Mouse (Mus musculus) myocyte (in vitro differentiated cells): Measurements from ENCODE around the gene Dram2. TPM values are rescaled to one million over a fixed set of nuclear protein-coding genes. Genes with fewer than 3 reads are reported as not detected.
A peak's percentile ranks its signal among the peaks of the same experiment; 100 is the strongest.

Experiments used
- H3K27me3 ChIP-seq: one replicate; pipeline ENCODE4 v1.6.1; 2011; ENCODE audit not compliant: control insufficient read depth, insufficient read depth, insufficient read length
- H3K36me3 ChIP-seq: one replicate; pipeline ENCODE4 v1.6.1; 2011; ENCODE audit not compliant: control insufficient read depth, insufficient read depth
- H3K4me2 ChIP-seq: one replicate; pipeline ENCODE4 v1.6.1; 2011; ENCODE audit warnings: low read depth, control low read depth
- H3K4me3 ChIP-seq: one replicate; pipeline ENCODE4 v1.5.1; 2011; ENCODE audit warnings: mild to moderate bottlenecking, control low read depth, moderate library complexity
- H3K79me2 ChIP-seq: one replicate; pipeline ENCODE4 v1.6.1; 2011; ENCODE audit not compliant: control insufficient read depth, insufficient read depth
- H3ac ChIP-seq: one replicate; pipeline ENCODE4 v1.6.1; 2011; ENCODE audit not compliant: control insufficient read depth, insufficient read length
- CEBPB ChIP-seq: IDR thresholded peaks from 2 replicates; pipeline ENCODE4 v1.6.1; 2011; ENCODE audit warnings: mild to moderate bottlenecking, moderate library complexity; ENCODE audit not compliant: poor library complexity, insufficient read depth, severe bottlenecking
- E2F4 ChIP-seq: IDR thresholded peaks from one replicate; pipeline ENCODE4 v1.6.1; 2011; ENCODE audit warnings: mild to moderate bottlenecking, control low read depth, moderate library complexity; ENCODE audit not compliant: insufficient read depth
- MAX ChIP-seq: IDR thresholded peaks from one replicate; pipeline ENCODE4 v1.6.1; 2011; ENCODE audit warnings: low read depth, mild to moderate bottlenecking, control low read depth
- MYOD1 ChIP-seq, 3 experiments: IDR thresholded peaks; one replicate each; pipeline ENCODE4 v1.6.1; 2011; ENCODE audit warnings: control low read depth in 2 of 3, low read depth in 2 of 3, mild to moderate bottlenecking in 2 of 3, moderate library complexity in 1 of 3; ENCODE audit not compliant: insufficient read length in 2 of 3, control insufficient read depth in 1 of 3
- MYOG ChIP-seq, 3 experiments: IDR thresholded peaks; one replicate each; pipeline ENCODE4 v1.6.1; 2011; ENCODE audit warnings: control low read depth in 2 of 3, low read depth in 2 of 3, mild to moderate bottlenecking in 2 of 3; ENCODE audit not compliant: insufficient read length in 2 of 3, control insufficient read depth in 1 of 3, insufficient read depth in 1 of 3
- POLR2A ChIP-seq: IDR thresholded peaks from one replicate; pipeline ENCODE4 v1.6.1; 2011; ENCODE audit warnings: low read depth, mild to moderate bottlenecking, control low read depth, moderate library complexity; ENCODE audit not compliant: insufficient read length
- POLR2AphosphoS2 ChIP-seq: IDR thresholded peaks from one replicate; pipeline ENCODE4 v1.6.1; 2011; ENCODE audit warnings: low read depth, control low read depth; ENCODE audit not compliant: insufficient read length
- REST ChIP-seq: IDR thresholded peaks from one replicate; pipeline ENCODE4 v1.6.1; 2011; ENCODE audit warnings: mild to moderate bottlenecking, control low read depth, moderate library complexity; ENCODE audit not compliant: insufficient read depth, insufficient read length
- SRF ChIP-seq: IDR thresholded peaks from one replicate; pipeline ENCODE4 v1.6.1; 2011; ENCODE audit warnings: low read depth; ENCODE audit not compliant: control insufficient read depth, insufficient read length
- TCF12 ChIP-seq: IDR thresholded peaks from one replicate; pipeline ENCODE4 v1.6.1; 2011; ENCODE audit warnings: mild to moderate bottlenecking, control low read depth; ENCODE audit not compliant: poor library complexity, insufficient read depth, severe bottlenecking
- TCF3 ChIP-seq: IDR thresholded peaks from one replicate; pipeline ENCODE4 v1.6.1; 2011; ENCODE audit warnings: low read depth, control low read depth; ENCODE audit not compliant: insufficient read length
- USF1 ChIP-seq: IDR thresholded peaks from one replicate; pipeline ENCODE4 v1.6.1; 2011; ENCODE audit warnings: low read depth, mild to moderate bottlenecking, control low read depth, moderate library complexity
- polyA plus RNA-seq: library from polyadenylated mRNA; unstranded; fragments of >200 nt; fragmentation: generic; extraction: Trizol; gene quantifications from one replicate; pipeline ENCODE4 v1.2.1, GENCODE M21; 2012; ENCODE audit warnings: missing spikeins

The Dram2 gene
- polyA plus RNA-seq, 1 experiment, result 47.3 TPM

- H3K27me3 ChIP-seq, result no peaks in the 10 kb centered on the region
- TF ChIP-seq TCF3, result no peak
- TF ChIP-seq CEBPB, result no peak
- no peak for TF ChIP-seq POLR2A
- TF ChIP-seq SRF, result no peak
- TF ChIP-seq MAX, result no peak
- TF ChIP-seq REST, result no peak
- no peak for TF ChIP-seq E2F4
- no peak for TF ChIP-seq USF1
- TF ChIP-seq MYOG (IDR thresholded peaks at IDR 0.05; ENCODE audit: control insufficient read depth in 1 of 3, insufficient read depth in 1 of 3, insufficient read length in 2 of 3, low read depth in 2 of 3), result no peak
- H3K4me2 ChIP-seq, result peak overlapping the region; percentile 83
- H3K36me3 ChIP-seq, result peaks cover 6% of the 10 kb centered on the region
- H3ac ChIP-seq, result no peak overlapping the region
- H3K4me3 ChIP-seq, result no peak overlapping the region
- peaks cover 86% of the 10 kb centered on the region for H3K79me2 ChIP-seq
These were observed 2.8 kb upstream of the Dram2 start for GRCm38 (mm10) chr3:106544721-106545316.

DNA sequence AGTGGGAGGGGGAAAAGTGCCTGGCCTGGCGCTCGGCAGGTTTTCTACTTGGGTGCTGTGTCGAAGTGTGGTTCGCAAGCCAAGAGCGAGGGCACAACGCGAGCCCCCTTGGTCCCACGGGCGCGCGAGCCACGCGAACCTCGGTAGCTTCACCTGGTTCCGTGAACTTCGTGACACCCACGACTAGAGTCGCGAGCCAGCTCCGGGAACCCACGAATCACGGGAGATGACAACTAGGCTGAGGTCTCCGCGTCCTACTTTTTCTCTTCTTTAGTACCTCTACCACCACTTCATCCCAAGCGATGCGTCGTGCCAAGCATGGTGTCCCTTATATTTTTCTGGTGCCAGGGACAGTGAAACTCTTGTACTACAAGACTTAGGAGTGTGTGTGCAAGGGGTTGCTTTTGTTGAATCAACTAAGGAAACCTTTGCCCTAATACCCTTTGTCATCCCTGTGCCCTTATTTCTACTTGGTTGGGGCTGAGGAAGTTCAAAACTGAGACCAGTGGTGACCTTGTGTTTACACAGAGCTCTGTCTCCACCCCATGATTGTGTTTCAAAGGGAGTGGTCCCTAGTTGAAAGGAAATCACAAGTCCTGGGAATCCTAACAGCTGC lies 434 bp downstream of the Dram2 start:
- H3K27me3 ChIP-seq, result no peaks in the 10 kb centered on the region
- peak overlapping the region; percentile 84 for H3K4me2 ChIP-seq
- peaks cover 89% of the 10 kb centered on the region for H3K79me2 ChIP-seq
- peak overlapping the region; percentile 76 for H3K4me3 ChIP-seq
- peaks cover 15% of the 10 kb centered on the region for H3K36me3 ChIP-seq
- peak in 2 of 3 experiments; percentile 8 to 26 for TF ChIP-seq MYOD1 (IDR thresholded peaks at IDR 0.05; ENCODE audit: control insufficient read depth in 1 of 3, insufficient read length in 2 of 3, low read depth in 2 of 3)
- no peak for TF ChIP-seq E2F4
- no peak for TF ChIP-seq TCF3
- TF ChIP-seq TCF12, result no peak
- no peak for TF ChIP-seq SRF
- no peak for TF ChIP-seq MYOG (IDR thresholded peaks at IDR 0.05; ENCODE audit: control insufficient read depth in 1 of 3, insufficient read depth in 1 of 3, insufficient read length in 2 of 3, low read depth in 2 of 3)
- peak; percentile 45 for TF ChIP-seq POLR2A
- no peak for TF ChIP-seq USF1
- TF ChIP-seq MAX, result no peak
- TF ChIP-seq CEBPB, result no peak
- peak; percentile 67 for TF ChIP-seq POLR2AphosphoS2
- peak overlapping the region; percentile 64 for H3ac ChIP-seq

DNA sequence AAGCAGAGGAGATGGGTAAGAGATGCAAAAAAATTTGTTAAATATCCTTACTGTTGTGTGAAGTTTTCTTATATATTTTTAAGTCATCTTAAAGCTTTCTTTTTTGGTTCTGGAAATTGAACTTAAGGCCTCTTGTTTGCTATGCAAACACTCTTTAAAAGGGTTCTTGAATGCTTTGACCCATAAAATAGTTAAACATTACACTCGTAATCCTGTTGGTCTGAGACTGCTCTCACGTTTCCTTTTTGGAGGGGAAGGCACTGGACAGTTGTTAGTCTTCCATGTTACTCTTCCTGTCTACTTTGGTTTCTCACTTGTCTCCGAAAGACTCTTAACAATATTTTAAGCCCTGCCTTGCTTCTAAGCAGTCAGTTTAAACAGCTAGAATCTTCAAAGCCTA lies 1.4 kb downstream of the Dram2 start:
- H3K36me3 ChIP-seq, result peaks cover 20% of the 10 kb centered on the region
- H3ac ChIP-seq, result no peak overlapping the region
- H3K27me3 ChIP-seq, result no peaks in the 10 kb centered on the region
- TF ChIP-seq POLR2AphosphoS2 (no peak), MYOG (IDR thresholded peaks at IDR 0.05; ENCODE audit: control insufficient read depth in 1 of 3, insufficient read depth in 1 of 3, insufficient read length in 2 of 3, low read depth in 2 of 3) (peak in 1 of 3 experiments; percentile 4)
- peak overlapping the region; percentile 84 for H3K4me2 ChIP-seq
- peak overlapping the region; percentile 76 for H3K4me3 ChIP-seq
- peaks cover 79% of the 10 kb centered on the region for H3K79me2 ChIP-seq

DNA sequence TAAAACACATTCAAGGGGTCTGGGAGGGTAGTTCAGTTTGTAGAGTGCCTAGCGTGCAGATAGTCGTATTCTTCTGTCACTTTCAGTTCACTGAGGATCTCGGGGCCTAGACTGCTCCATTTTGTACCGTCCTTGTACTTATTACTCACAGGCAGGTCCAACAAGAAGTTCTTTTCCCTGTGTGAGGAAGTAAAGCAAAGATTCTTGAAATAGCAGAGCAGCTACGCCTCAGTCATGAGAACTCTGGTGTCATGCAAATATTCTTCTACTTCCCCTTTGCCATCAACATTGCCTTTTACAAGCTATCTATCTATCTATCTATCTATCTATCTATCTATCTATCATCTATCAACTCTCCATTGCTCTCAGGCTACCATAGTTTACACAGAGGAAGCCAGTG lies 5.8 kb downstream of the Dram2 start:
- Histone ChIP-seq H3K4me2 (no peak overlapping the region), H3K27me3 (no peaks in the 10 kb centered on the region), H3K79me2 (peaks cover 43% of the 10 kb centered on the region), H3K4me3 (no peak overlapping the region), H3K36me3 (peaks cover 39% of the 10 kb centered on the region), H3ac (no peak overlapping the region)
- TF ChIP-seq MAX (no peak), TCF12 (no peak), TCF3 (no peak), POLR2A (no peak), MYOD1 (IDR thresholded peaks at IDR 0.05; ENCODE audit: control insufficient read depth in 1 of 3, insufficient read length in 2 of 3, low read depth in 2 of 3) (no peak), POLR2AphosphoS2 (no peak), REST (no peak)

DNA sequence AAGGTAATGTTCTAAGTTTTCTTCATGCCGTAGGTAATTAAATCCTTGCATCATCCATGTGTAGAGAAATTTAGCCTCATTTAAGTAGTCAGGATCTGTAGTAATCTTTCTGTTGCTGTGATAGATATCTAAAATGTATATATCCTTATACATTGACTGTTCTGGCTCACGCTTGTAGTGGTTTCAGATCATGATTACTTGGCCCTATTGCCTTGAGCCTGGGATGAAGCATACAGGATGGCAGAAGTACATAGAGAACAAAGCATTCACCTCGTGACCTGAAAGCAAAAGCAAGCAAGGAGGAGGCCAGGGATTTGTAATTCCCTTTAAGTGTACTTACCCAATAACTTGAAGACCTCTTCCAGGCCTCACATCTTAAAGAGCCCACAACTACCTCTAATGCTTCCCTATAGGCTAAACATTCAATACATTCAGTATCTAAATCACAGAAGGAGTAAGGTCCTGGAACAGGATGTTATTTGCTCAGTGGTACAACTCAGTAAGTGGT lies 8.2 kb downstream of the Dram2 start:
- peaks cover 47% of the 10 kb centered on the region for H3K36me3 ChIP-seq
- peaks cover 21% of the 10 kb centered on the region for H3K79me2 ChIP-seq
- H3ac ChIP-seq, result no peak overlapping the region
- H3K4me2 ChIP-seq, result no peak overlapping the region
- H3K4me3 ChIP-seq, result no peak overlapping the region
- H3K27me3 ChIP-seq, result no peaks in the 10 kb centered on the region
- TF ChIP-seq MYOG (IDR thresholded peaks at IDR 0.05; ENCODE audit: control insufficient read depth in 1 of 3, insufficient read depth in 1 of 3, insufficient read length in 2 of 3, low read depth in 2 of 3) (no peak), CEBPB (no peak), MAX (no peak), SRF (no peak), TCF12 (no peak), REST (no peak), POLR2AphosphoS2 (no peak), E2F4 (no peak), USF1 (no peak), TCF3 (no peak), POLR2A (no peak), MYOD1 (IDR thresholded peaks at IDR 0.05; ENCODE audit: control insufficient read depth in 1 of 3, insufficient read length in 2 of 3, low read depth in 2 of 3) (no peak)
